Mouse (Mus musculus) gastrocnemius, adult 8-10 months (tissue): ENCODE results near the gene Rnf144a. TPM values are rescaled to one million over a fixed set of nuclear protein-coding genes. Genes with fewer than 3 reads are reported as not detected.
"Not testable (repeated sequence)": the region's sequence is repeated elsewhere in the genome, so short reads cannot be mapped to it uniquely, and the experiment has no call there.

Experiments used
- DNase-seq, 2 experiments: peaks; one replicate each; pipeline ENCODE4 v3.0.0; 2022; ENCODE audit warnings: low spot score in 2 of 2
- microRNA-seq: library from miRNA; unstranded; fragments of <30 nt; microRNA quantifications from one replicate; pipeline ENCODE4 v1.2.0, GENCODE M21; 2022
- total RNA-seq, 4 experiments: library from RNA; stranded (reverse); gene quantifications; 2 replicates each; pipeline ENCODE4 v1.2.4; 2022

The Rnf144a gene
- total RNA-seq, 4 experiments from 2014 or later = 2.3 to 3.1 (median 3.0) TPM

DNA sequence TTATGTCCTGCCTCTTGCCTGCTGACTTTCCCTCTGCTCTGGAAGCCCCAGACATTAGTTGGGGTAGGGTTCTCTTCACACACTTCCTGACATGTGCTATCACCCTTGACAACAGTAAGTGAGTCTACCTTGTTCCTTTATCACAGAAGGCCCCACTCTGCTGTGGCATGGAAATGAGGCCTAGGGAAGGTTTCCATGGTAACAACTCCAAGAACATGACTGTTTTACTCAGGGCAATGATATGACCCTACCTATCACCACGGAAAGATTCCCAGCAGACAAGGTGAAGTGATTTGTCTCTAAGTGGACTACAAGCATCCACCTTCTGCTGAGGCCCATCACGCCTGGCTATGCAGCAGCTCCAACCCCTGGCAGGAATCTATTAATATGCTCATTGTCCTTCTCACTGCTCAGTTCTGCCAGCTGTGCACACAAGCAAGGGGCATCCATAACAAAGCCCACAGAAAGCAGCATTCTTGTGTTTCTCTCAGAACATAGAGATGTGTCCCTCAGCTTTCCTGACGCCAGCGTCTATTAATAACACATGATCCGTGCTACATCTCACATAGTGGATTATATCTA is 91.2 kb downstream of the Rnf144a start:
- DNase-seq = no peak

GRCm38 (mm10) chr12:26316261-26316660 is 98.8 kb downstream of the Rnf144a start:
- peak; percentile 10 to 27 for DNase-seq

DNA sequence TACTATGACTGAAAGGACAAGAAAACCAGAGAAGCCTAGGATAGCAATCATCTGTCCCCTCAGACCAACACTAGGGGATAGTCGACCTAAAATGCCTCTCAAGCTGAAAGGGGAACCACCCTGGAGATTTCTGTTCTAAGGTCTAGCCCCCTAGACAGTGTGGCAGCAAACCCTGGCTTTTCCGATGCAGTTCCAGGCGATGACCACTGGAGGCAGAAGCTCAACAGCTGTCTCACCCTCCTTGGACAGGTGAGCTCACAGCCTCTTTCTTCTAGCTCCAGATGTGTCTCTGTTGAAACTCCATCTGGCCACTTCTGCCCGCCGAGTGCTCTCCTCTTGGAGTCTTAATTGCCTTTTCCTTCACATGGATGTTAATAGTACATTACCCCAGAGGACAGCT is 100.1 kb downstream of the Rnf144a start:
- DNase-seq = no peak

DNA sequence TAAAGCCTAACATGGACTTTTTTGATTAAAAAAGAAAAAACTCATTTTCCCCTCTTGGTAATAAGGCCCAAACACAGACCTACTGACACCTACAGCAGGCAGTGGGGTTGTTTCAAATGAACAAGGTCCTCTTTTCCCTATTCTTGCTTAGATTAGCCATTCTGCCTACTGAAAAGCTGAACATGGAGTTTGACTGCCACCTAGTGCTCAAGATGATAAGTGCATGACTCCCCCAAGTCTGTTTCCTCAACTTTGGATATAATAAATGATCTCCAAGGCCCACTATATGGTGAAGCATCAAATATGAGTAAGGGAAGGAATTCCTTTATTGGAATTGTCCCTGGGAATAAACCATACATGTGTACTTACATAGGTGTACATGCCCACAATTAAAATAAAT is 103.5 kb downstream of the Rnf144a start:
- peak in 1 of 2 experiments; percentile 17 for DNase-seq

DNA sequence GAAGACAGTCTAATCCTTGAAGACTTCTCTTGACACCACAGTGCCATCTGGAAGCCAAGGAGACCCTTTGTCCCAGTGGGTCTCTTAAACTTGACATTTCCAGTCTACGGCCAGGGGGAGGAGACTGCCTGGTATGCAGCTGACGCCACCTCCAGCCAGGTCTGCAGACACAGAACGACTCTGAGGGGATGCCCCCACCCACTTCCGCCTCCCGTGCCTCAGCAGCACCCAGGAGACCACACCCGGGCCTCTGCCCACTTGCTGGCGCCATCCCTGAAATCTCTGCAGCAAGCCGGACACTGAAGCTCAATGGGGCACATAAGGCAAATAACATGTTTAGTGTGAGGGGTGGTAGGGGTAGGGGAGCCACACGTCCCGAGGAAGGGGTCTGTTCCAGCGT is 104.8 kb downstream of the Rnf144a start:
- no peak for DNase-seq

DNA sequence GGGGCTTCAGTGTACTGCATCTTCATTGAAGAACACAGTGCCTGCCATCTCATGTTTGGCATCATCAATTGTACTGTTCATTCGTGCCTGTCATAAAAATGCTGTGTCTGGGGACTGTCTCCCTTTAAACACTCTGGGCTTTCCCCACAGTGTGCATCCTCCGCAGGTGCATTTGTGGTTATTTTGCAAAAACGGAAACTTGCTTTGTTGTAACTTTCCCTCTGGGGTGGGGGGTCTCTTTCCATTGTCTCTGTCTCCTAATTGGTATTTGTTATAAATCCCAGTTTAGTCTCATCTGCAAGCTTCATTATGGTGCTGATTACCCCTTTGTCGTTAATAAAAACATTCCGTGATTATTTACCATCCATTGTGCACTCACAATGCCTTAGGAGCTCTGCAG is 112.2 kb downstream of the Rnf144a start:
- no peak for DNase-seq

GRCm38 (mm10) chr12:26299515-26300090 is 115.5 kb downstream of the Rnf144a start:
- no peak for DNase-seq

DNA sequence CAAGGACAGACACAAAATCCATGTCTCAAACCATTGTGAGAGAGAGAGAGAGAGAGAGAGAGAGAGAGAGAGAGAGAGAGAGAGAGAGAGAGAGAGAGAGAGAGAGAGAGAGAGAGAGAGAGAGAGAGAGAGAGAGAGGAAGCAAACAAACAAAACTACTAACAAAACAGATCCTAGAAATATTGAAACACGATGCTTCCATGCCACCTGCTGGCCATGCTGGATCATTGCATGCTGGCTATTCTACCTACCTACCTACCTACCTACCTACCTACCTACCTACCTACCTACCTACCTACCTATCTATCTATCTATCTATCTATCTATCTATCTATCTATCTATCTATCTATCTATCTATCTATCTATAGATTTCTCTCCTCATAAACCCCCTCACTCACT is 119.1 kb downstream of the Rnf144a start:
- not testable (repeated sequence) for DNase-seq

DNA sequence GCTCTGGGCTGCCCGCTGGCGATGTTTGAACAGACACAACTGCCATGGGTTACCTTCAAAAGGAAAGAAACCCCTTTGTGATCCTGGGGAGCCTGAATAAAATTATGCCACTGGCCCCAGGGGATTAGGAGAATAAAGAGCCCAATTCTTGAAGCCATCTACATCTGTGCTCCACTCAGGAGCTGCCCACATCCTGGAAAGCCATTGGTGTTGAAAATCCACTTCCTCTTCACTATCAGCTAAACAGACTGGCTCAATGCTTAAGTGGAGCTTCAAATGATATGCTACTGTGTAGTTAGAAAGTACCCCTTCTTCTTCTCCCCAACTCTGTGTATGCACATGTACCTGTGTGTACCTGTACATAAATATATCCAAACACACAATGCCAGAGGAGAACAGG is 125.9 kb downstream of the Rnf144a start:
- no peak for DNase-seq

- no peak for DNase-seq
Measured at GRCm38 (mm10) chr12:26288347-26288746, 126.7 kb downstream of the Rnf144a start.

GRCm38 (mm10) chr12:26285939-26286338 is 129.1 kb downstream of the Rnf144a start:
- DNase-seq = no peak

GRCm38 (mm10) chr12:26285460-26285859 is 129.6 kb downstream of the Rnf144a start:
- DNase-seq = no peak

GRCm38 (mm10) chr12:26280719-26281480 is 134.2 kb downstream of the Rnf144a start:
- DNase-seq = no peak

- DNase-seq = no peak
Measured at GRCm38 (mm10) chr12:26277002-26277669, 137.9 kb downstream of the Rnf144a start.

DNA sequence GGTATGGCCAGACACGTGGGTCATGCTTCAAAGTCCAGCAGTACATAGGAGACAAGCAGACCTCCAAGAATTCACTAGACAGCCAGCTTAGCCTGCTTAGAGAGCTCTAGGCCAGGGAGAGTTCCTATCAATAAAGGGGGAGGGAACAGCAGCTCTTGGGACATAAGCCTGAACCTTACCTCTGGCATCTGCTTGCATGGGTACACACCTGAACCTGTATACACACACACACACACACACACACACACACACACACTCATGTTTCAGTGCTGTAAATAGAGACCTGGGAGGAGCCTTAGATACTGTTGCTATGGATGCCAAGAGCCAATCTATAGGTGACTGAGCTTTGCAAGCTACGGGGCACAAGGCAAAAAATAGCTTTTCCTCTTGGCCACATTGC is 138.5 kb downstream of the Rnf144a start:
- no peak for DNase-seq

Small RNAs within 50 kb of the gene (microRNA-seq; reads per million reads assigned to microRNA genes)
- gene Mir6538 = 5.0 reads per million

Other genes starting within 250 kb of the Rnf144a start
- gene Rsad2, start 41.2 kb upstream of the Rnf144a start, total RNA-seq = 1 to 10 TPM in 1 of 4 experiments, under 1 TPM in 3; 0.27 to 1.1 (median 0.49) TPM
- gene Cmpk2, start 54.0 kb upstream of the Rnf144a start, total RNA-seq = 1 to 10 TPM in 1 of 4 experiments, under 1 TPM in 3; 0.67 to 1.2 (median 0.73) TPM